Mouse (Mus musculus): ENCODE data around the gene Def6. TPM values are rescaled to one million over a fixed set of nuclear protein-coding genes. Genes with fewer than 3 reads are reported as not detected.
"Not testable (repeated sequence)": the region's sequence is repeated elsewhere in the genome, so short reads cannot be mapped to it uniquely, and the experiment has no call there.

The Def6 gene
- polyA plus RNA-seq, 1 experiment from 2014 or later, result 3.7 TPM

GRCm38 (mm10) chr17:28211921-28212341, 4.4 kb downstream of the Def6 start:
- no peak overlapping the region for H3K9ac ChIP-seq (replicated peaks)
- H3K36me3 ChIP-seq, result no peaks in the 10 kb centered on the region
- H3K4me3 ChIP-seq, result no peak overlapping the region
- no peak for ATAC-seq (ENCODE audit: low FRiP score, low read depth)
- peaks cover 2% of the 10 kb centered on the region; the same call in 1 of the 2 replicates for H3K27me3 ChIP-seq
- no peak overlapping the region for H3K27ac ChIP-seq (replicated peaks)
- 82% methylated on average over 6 of the region's 6 CpGs for WGBS
- no peaks in the 10 kb centered on the region for H3K9me3 ChIP-seq
- no peak overlapping the region for H3K4me2 ChIP-seq (replicated peaks)
- no peaks in the 10 kb centered on the region for H3K4me1 ChIP-seq

DNA sequence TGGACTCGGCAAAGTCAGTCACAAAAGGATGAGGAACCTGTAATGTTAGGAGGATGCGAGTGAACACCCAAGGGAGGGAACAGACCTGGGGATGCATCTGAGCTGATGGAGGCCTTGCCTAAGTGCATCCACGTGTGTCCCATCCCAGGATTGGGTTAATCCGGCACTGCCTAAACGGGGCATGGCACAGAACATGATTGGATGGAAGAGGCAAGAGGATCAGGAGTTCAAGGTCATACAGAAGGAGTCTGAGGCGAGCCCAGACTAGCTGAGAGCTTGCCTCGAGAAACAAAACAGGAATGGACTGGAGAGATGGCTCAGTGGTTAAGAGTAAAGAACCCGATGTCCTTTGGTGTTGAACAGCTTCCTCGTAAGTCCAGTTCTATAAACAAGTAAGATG, 4.8 kb downstream of the Def6 start:
- ATAC-seq (ENCODE audit: low FRiP score, low read depth), result no peak
- H3K4me3 ChIP-seq, result no peak overlapping the region
- H3K36me3 ChIP-seq, result no peaks in the 10 kb centered on the region

GRCm38 (mm10) chr17:28213236-28213635, 5.7 kb downstream of the Def6 start:
- ATAC-seq (ENCODE audit: low FRiP score, low read depth), result no peak
- no peaks in the 10 kb centered on the region for H3K36me3 ChIP-seq
- no peaks in the 10 kb centered on the region for H3K9me3 ChIP-seq
- no peak overlapping the region for H3K27ac ChIP-seq (replicated peaks)
- H3K4me3 ChIP-seq, result no peak overlapping the region
- H3K4me1 ChIP-seq, result no peaks in the 10 kb centered on the region; the same call in 1 of the 2 replicates
- WGBS, result 30% methylated on average over 4 of the region's 4 CpGs
- H3K27me3 ChIP-seq, result peaks cover 12% of the 10 kb centered on the region
- H3K9ac ChIP-seq (replicated peaks), result no peak overlapping the region
- H3K4me2 ChIP-seq (replicated peaks), result no peak overlapping the region

More for the DNA sequence above, 4.8 kb downstream of the Def6 start:
- H3K4me1 ChIP-seq, result no peaks in the 10 kb centered on the region
- H3K9me3 ChIP-seq, result no peaks in the 10 kb centered on the region
- no peak overlapping the region for H3K4me2 ChIP-seq (replicated peaks)
- WGBS, result 76% methylated on average over 9 of the region's 9 CpGs
- H3K27me3 ChIP-seq, result peaks cover 7% of the 10 kb centered on the region; the same call in 1 of the 2 replicates
- H3K9ac ChIP-seq (replicated peaks), result no peak overlapping the region
- H3K27ac ChIP-seq (replicated peaks), result no peak overlapping the region

DNA sequence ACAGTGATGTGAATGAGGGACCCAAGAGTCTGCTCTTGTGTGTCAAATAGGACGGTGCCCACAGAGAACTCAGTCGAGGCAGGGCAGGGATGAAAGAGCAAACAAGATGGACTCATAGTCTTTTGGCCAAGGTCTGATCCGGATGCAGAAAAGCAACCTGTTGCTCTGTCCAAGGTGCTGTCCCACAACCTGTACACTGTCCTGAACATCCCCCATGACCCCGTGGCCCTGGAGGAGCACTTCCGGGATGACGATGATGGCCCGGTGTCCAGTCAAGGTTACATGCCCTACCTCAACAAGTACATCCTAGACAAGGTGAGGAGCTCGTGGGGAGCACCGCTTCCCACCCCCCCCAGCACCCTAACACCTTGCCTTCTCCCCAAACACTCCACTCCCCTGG, 9.2 kb downstream of the Def6 start:
- ATAC-seq (ENCODE audit: low FRiP score, low read depth), result no peak
- H3K4me1 ChIP-seq, result no peaks in the 10 kb centered on the region; the same call in 1 of the 2 replicates
- no peaks in the 10 kb centered on the region for H3K9me3 ChIP-seq
- H3K27me3 ChIP-seq, result peaks cover 16% of the 10 kb centered on the region
- no peak overlapping the region for H3K4me3 ChIP-seq
- no peak overlapping the region for H3K4me2 ChIP-seq (replicated peaks)
- 89% methylated on average over 9 of the region's 9 CpGs for WGBS
- no peak overlapping the region for H3K27ac ChIP-seq (replicated peaks)
- no peaks in the 10 kb centered on the region for H3K36me3 ChIP-seq
- no peak overlapping the region for H3K9ac ChIP-seq (replicated peaks)

- H3K27ac ChIP-seq (replicated peaks), result no peak overlapping the region
- H3K36me3 ChIP-seq, result no peaks in the 10 kb centered on the region
- 33% methylated on average over 23 of the region's 23 CpGs for WGBS
- H3K9ac ChIP-seq (replicated peaks), result no peak overlapping the region
- no peak overlapping the region for H3K4me3 ChIP-seq
- 0 out of 2 replicates have a peak overlapping the region, but pooled peaks have one; percentile 15 for H3K4me2 ChIP-seq (replicated peaks)
- peaks cover 2% of the 10 kb centered on the region for H3K4me1 ChIP-seq
- ATAC-seq (ENCODE audit: low FRiP score, low read depth), result no peak
- H3K9me3 ChIP-seq, result no peaks in the 10 kb centered on the region
- H3K27me3 ChIP-seq, result peaks cover 23% of the 10 kb centered on the region
These were observed 10.4 kb downstream of the Def6 start for GRCm38 (mm10) chr17:28217721-28218649.

DNA sequence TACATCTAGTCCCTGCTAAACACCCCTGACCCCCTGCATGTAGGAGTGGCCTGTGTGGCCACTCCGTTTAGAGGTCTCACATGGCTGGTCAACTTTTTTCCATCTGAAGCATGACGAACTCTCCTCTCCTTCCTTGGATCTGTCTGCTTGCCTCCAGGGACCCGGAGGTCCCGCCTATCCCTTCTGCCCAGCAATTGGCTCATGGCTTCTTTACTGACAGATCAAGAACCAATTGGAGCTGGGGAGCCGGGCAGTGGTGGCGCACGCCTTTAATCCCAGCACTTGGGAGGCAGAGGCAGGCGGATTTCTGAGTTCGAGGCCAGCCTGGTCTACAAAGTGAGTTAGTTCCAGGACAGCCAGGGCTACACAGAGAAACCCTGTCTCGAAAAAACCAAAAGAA, 14.9 kb downstream of the Def6 start:
- WGBS, result 93% methylated on average over 10 of the region's 10 CpGs
- H3K4me3 ChIP-seq; H3K4me2 ChIP-seq (replicated peaks); H3K9me3 ChIP-seq; H3K9ac ChIP-seq (replicated peaks); H3K36me3 ChIP-seq; ATAC-seq (ENCODE audit: low FRiP score, low read depth); H3K27ac ChIP-seq (replicated peaks): not testable (repeated sequence)
- Histone ChIP-seq H3K4me1 (peaks cover 22% of the 10 kb centered on the region), H3K27me3 (peaks cover 27% of the 10 kb centered on the region)

GRCm38 (mm10) chr17:28223561-28224391, 16.2 kb downstream of the Def6 start:
- 2% methylated on average over 45 of the region's 46 CpGs for WGBS
- peaks cover 22% of the 10 kb centered on the region for H3K4me1 ChIP-seq
- H3K9me3 ChIP-seq, result no peaks in the 10 kb centered on the region
- no peaks in the 10 kb centered on the region for H3K36me3 ChIP-seq
- peak overlapping the region; percentile 94 for H3K4me2 ChIP-seq (replicated peaks)
- H3K27ac ChIP-seq (replicated peaks), result peak overlapping the region; percentile 77
- H3K27me3 ChIP-seq, result peaks cover 18% of the 10 kb centered on the region
- H3K9ac ChIP-seq (replicated peaks), result peak overlapping the region; percentile 84
- H3K4me3 ChIP-seq, result peak overlapping the region; percentile 56
- ATAC-seq (ENCODE audit: low FRiP score, low read depth), result peak; percentile 86

- H3K27ac ChIP-seq (replicated peaks), result no peak overlapping the region; the same call in 1 of the 2 replicates
- no peak for ATAC-seq (ENCODE audit: low FRiP score, low read depth)
- no peak overlapping the region for H3K9ac ChIP-seq (replicated peaks)
- H3K27me3 ChIP-seq, result peaks cover 21% of the 10 kb centered on the region
- no peak overlapping the region for H3K4me3 ChIP-seq
- H3K9me3 ChIP-seq, result no peaks in the 10 kb centered on the region
- peaks cover 22% of the 10 kb centered on the region for H3K4me1 ChIP-seq
- WGBS, result 85% methylated on average over 10 of the region's 10 CpGs
- no peak overlapping the region for H3K4me2 ChIP-seq (replicated peaks)
- no peaks in the 10 kb centered on the region for H3K36me3 ChIP-seq
These were observed 17.0 kb downstream of the Def6 start for GRCm38 (mm10) chr17:28224615-28225014.

DNA sequence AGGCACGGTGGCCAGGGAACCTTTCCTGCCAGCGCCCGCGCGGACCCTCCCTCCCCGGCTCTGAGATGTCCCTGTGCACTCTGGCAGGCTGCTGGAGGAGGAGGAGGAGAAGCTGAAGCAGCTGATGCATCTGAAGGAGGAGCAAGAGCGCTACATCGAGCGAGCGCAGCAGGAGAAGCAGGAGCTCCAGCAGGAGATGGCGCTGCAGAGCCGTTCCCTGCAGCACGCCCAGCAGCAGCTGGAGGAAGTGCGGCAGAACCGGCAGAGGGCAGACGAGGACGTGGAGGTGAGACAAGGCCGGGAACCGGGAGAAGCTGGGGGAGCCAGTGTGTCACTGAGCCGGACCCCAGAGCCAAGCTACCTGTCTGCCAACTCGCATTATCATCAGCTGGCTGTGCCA, 18.4 kb downstream of the Def6 start:
- peak; percentile 58 for ATAC-seq (ENCODE audit: low FRiP score, low read depth)
- peaks cover 28% of the 10 kb centered on the region for H3K27me3 ChIP-seq
- no peaks in the 10 kb centered on the region for H3K36me3 ChIP-seq
- peak overlapping the region; percentile 56 for H3K9ac ChIP-seq (replicated peaks)
- H3K27ac ChIP-seq (replicated peaks), result peak overlapping the region; percentile 44; the same call in 1 of the 2 replicates
- H3K9me3 ChIP-seq, result no peaks in the 10 kb centered on the region
- peaks cover 22% of the 10 kb centered on the region for H3K4me1 ChIP-seq
- H3K4me2 ChIP-seq (replicated peaks), result peak overlapping the region; percentile 60
- WGBS, result under 1% methylated on average over 21 of the region's 21 CpGs
- peak overlapping the region; percentile 37 for H3K4me3 ChIP-seq

DNA sequence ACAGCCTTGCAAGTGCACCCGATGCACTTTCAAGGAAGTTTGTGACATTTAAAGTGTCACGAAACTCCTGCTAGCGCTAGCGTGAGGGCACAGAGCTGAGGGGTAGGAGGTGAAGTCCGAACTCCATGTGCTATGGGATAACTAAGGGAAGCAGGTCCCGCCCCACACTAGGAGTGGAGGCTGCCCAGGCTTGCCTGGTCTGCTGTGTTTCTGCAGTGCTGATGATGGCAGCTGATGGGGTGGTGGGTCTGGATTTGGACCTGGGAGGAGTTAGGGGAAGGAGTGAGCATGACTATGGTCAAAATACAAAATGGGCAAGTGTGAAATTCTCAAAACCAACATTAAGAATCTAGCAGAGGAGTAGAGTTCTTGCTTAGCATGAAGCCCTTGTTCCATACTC, 22.9 kb downstream of the Def6 start:
- Histone ChIP-seq H3K27ac (replicated peaks) (no peak overlapping the region), H3K4me1 (peaks cover 15% of the 10 kb centered on the region), H3K27me3 (peaks cover 15% of the 10 kb centered on the region), H3K36me3 (no peaks in the 10 kb centered on the region), H3K4me2 (replicated peaks) (no peak overlapping the region), H3K9ac (replicated peaks) (no peak overlapping the region), H3K9me3 (no peaks in the 10 kb centered on the region), H3K4me3 (no peak overlapping the region)
- no peak for ATAC-seq (ENCODE audit: low FRiP score, low read depth)
- WGBS, result 82% methylated on average over 6 of the region's 6 CpGs

- no peak overlapping the region for H3K4me2 ChIP-seq (replicated peaks)
- H3K27me3 ChIP-seq, result peaks cover 12% of the 10 kb centered on the region; the same call in 1 of the 2 replicates
- H3K9ac ChIP-seq (replicated peaks), result no peak overlapping the region
- no peak overlapping the region for H3K4me3 ChIP-seq
- WGBS, result 86% methylated on average over 18 of the region's 18 CpGs
- no peaks in the 10 kb centered on the region for H3K36me3 ChIP-seq
- H3K4me1 ChIP-seq, result peaks cover 10% of the 10 kb centered on the region
- no peak overlapping the region for H3K27ac ChIP-seq (replicated peaks)
- no peaks in the 10 kb centered on the region for H3K9me3 ChIP-seq
- ATAC-seq (ENCODE audit: low FRiP score, low read depth), result no peak
These were observed 23.6 kb downstream of the Def6 start for GRCm38 (mm10) chr17:28231026-28231736.

All from midbrain, embryonic 12.5 days (tissue).